Mouse (Mus musculus): Measurements from ENCODE around the gene Dppa3. TPM values are rescaled to one million over a fixed set of nuclear protein-coding genes. Genes with fewer than 3 reads are reported as not detected.

The Dppa3 gene
- polyA plus RNA-seq, 1 experiment from 2014 or later = not detected

- ATAC-seq (ENCODE audit: insufficient number of reproducible peaks, insufficient read depth, low FRiP score, low TSS enrichment) = no peak
- Histone ChIP-seq H3K4me2 (replicated peaks) (no peak overlapping the region), H3K27me3 (no peaks in the 10 kb centered on the region), H3K36me3 (no peaks in the 10 kb centered on the region), H3K27ac (no peak overlapping the region), H3K4me1 (no peaks in the 10 kb centered on the region), H3K9me3 (no peaks in the 10 kb centered on the region), H3K4me3 (no peak overlapping the region), H3K9ac (no peak overlapping the region)
- WGBS = 82% methylated on average over 6 of the region's 6 CpGs
These were observed 28.1 kb downstream of the Dppa3 start for GRCm38 (mm10) chr6:122654301-122654700.

- no peak overlapping the region for H3K4me3 ChIP-seq
- no peak overlapping the region for H3K27ac ChIP-seq
- H3K4me1 ChIP-seq = no peaks in the 10 kb centered on the region
- no peaks in the 10 kb centered on the region for H3K36me3 ChIP-seq
- no peak overlapping the region for H3K4me2 ChIP-seq (replicated peaks)
- ATAC-seq (ENCODE audit: insufficient number of reproducible peaks, insufficient read depth, low FRiP score, low TSS enrichment) = no peak
- WGBS = 79% methylated on average over 5 of the region's 5 CpGs
- no peak overlapping the region for H3K9ac ChIP-seq
- H3K9me3 ChIP-seq = no peaks in the 10 kb centered on the region
- H3K27me3 ChIP-seq = 0 out of 2 replicates have a peak, but pooled peaks cover 3% of the 10 kb centered on the region
These were observed 31.4 kb downstream of the Dppa3 start for GRCm38 (mm10) chr6:122657630-122658029.

DNA sequence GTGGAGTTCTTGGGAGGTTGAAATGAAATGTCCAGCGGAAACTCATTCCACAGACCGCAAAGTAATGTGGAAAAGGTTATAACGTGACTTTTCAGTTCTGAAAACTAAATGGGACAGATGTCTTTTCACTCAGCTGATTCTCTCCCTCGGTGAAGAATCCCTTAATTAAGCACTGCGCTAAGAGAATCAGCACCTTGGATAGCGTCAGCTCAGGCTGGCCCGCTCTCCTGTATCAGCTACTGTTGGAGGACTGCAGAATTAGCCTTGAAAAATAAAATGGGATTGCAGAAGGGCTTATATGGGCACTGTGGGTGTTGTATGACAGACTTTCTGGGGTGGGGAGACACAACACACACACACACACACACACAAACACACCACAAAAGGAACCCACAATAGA is 33.4 kb downstream of the Dppa3 start:
- Histone ChIP-seq H3K36me3 (no peaks in the 10 kb centered on the region), H3K4me1 (no peaks in the 10 kb centered on the region; the same call in 1 of the 2 replicates), H3K27ac (no peak overlapping the region), H3K9me3 (no peaks in the 10 kb centered on the region), H3K4me2 (replicated peaks) (no peak overlapping the region), H3K4me3 (no peak overlapping the region), H3K9ac (no peak overlapping the region), H3K27me3 (peaks cover 15% of the 10 kb centered on the region)
- WGBS = 14% methylated on average over 7 of the region's 7 CpGs
- no peak for ATAC-seq (ENCODE audit: insufficient number of reproducible peaks, insufficient read depth, low FRiP score, low TSS enrichment)

DNA sequence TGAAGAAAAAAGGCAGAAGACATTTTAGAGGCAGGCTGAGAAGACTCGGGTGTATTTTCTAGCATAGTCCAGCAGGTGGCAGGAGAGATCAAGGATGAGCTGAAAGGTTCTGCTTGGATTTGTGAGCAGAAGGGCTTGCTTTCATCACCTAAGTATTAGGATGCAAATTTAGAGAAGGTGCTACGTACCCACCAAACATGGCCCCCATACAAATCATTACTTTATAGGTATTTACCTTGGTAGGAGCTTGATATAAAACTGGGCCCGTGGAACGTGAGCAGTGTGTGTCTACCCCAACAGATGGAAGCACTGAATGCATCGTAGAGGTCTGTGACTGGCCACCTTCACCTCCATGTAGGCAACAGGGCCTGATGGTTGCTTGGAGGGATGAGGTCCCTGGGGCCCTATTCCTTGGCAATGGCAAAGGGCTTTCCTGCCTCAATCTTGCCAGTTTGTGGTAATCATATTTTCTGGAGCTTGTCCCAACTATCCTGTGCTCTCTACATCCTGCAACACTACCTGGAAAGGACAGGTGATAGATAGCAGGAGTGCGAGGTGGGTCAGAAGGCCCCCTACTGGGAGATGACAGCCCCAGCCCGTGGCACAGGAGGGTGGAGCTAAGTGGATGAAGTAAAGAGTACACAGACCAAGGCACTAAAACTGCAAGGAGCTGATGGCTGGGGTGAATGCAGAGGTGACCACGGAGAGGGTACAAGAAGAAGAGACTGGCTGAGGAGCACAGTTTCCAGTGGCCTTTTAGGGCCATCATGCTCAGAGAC is 34.6 kb downstream of the Dppa3 start:
- Histone ChIP-seq H3K36me3 (no peaks in the 10 kb centered on the region), H3K4me1 (no peaks in the 10 kb centered on the region; the same call in 1 of the 2 replicates), H3K4me2 (replicated peaks) (no peak overlapping the region), H3K9ac (no peak overlapping the region), H3K4me3 (no peak overlapping the region), H3K9me3 (no peaks in the 10 kb centered on the region), H3K27me3 (peaks cover 15% of the 10 kb centered on the region), H3K27ac (no peak overlapping the region)
- WGBS = 40% methylated on average over 8 of the region's 8 CpGs
- ATAC-seq (ENCODE audit: insufficient number of reproducible peaks, insufficient read depth, low FRiP score, low TSS enrichment) = no peak

GRCm38 (mm10) chr6:122662551-122663264 is 36.5 kb downstream of the Dppa3 start:
- ATAC-seq (ENCODE audit: insufficient number of reproducible peaks, insufficient read depth, low FRiP score, low TSS enrichment) = no peak
- Histone ChIP-seq H3K4me3 (no peak overlapping the region), H3K4me2 (replicated peaks) (no peak overlapping the region), H3K36me3 (no peaks in the 10 kb centered on the region), H3K4me1 (no peaks in the 10 kb centered on the region; the same call in 1 of the 2 replicates), H3K9me3 (no peaks in the 10 kb centered on the region), H3K9ac (no peak overlapping the region), H3K27me3 (peaks cover 15% of the 10 kb centered on the region), H3K27ac (no peak overlapping the region)
- WGBS = 38% methylated on average over 22 of the region's 22 CpGs

DNA sequence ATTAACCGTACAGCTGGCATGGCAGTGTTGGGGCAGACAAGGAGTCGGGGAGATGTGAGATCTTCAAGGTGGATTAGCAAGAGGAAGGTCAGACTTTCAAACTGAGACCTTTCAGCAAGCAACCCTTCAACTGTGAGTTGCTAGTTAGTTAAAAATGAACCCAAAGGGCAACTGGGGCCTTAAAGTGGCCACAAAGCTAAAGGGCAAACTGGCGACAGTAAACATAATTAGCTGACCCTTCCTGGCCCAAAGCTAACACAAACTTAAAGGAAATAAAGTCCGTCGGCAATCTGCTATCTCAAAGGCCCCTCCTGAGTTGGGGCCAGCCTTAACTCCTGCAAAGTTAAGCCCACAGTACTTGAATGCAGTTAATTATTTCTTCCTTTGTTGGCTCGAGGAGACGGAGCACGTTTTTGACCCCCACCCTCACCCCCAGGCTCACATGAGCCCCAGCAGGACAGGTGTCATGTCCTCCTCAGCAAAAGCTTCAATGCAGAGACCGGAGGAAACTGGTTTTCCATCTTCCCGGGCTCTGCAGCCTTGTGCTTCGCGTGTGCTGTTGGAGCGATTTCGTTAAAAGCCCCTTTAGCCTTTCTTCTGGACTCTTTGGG is 37.5 kb downstream of the Dppa3 start:
- H3K9ac ChIP-seq = no peak overlapping the region
- H3K27me3 ChIP-seq = peaks cover 15% of the 10 kb centered on the region

GRCm38 (mm10) chr6:122665866-122666265 is 39.7 kb downstream of the Dppa3 start:
- H3K27me3 ChIP-seq = peaks cover 15% of the 10 kb centered on the region
- 72% methylated on average over 7 of the region's 7 CpGs for WGBS
- ATAC-seq (ENCODE audit: insufficient number of reproducible peaks, insufficient read depth, low FRiP score, low TSS enrichment) = no peak
- no peaks in the 10 kb centered on the region; the same call in 1 of the 2 replicates for H3K4me1 ChIP-seq
- H3K27ac ChIP-seq = no peak overlapping the region
- no peak overlapping the region for H3K9ac ChIP-seq
- no peak overlapping the region for H3K4me2 ChIP-seq (replicated peaks)
- no peaks in the 10 kb centered on the region for H3K9me3 ChIP-seq
- no peaks in the 10 kb centered on the region for H3K36me3 ChIP-seq
- no peak overlapping the region for H3K4me3 ChIP-seq

More for the DNA sequence above, 37.5 kb downstream of the Dppa3 start:
- no peaks in the 10 kb centered on the region for H3K36me3 ChIP-seq
- H3K4me2 ChIP-seq (replicated peaks) = no peak overlapping the region
- no peak overlapping the region for H3K4me3 ChIP-seq
- H3K4me1 ChIP-seq = no peaks in the 10 kb centered on the region; the same call in 1 of the 2 replicates
- WGBS = 34% methylated on average over 14 of the region's 14 CpGs
- no peak for ATAC-seq (ENCODE audit: insufficient number of reproducible peaks, insufficient read depth, low FRiP score, low TSS enrichment)
- H3K27ac ChIP-seq = no peak overlapping the region
- no peaks in the 10 kb centered on the region for H3K9me3 ChIP-seq

- H3K4me3 ChIP-seq = no peak overlapping the region
- ATAC-seq (ENCODE audit: insufficient number of reproducible peaks, insufficient read depth, low FRiP score, low TSS enrichment) = no peak
- no peak overlapping the region for H3K4me2 ChIP-seq (replicated peaks)
- no peaks in the 10 kb centered on the region; the same call in 1 of the 2 replicates for H3K4me1 ChIP-seq
- H3K27me3 ChIP-seq = peaks cover 12% of the 10 kb centered on the region
- H3K36me3 ChIP-seq = no peaks in the 10 kb centered on the region
- no peaks in the 10 kb centered on the region for H3K9me3 ChIP-seq
- 76% methylated on average over 5 of the region's 5 CpGs for WGBS
- H3K27ac ChIP-seq = no peak overlapping the region
- H3K9ac ChIP-seq = no peak overlapping the region
These were observed 41.5 kb downstream of the Dppa3 start for GRCm38 (mm10) chr6:122667715-122668114.

DNA sequence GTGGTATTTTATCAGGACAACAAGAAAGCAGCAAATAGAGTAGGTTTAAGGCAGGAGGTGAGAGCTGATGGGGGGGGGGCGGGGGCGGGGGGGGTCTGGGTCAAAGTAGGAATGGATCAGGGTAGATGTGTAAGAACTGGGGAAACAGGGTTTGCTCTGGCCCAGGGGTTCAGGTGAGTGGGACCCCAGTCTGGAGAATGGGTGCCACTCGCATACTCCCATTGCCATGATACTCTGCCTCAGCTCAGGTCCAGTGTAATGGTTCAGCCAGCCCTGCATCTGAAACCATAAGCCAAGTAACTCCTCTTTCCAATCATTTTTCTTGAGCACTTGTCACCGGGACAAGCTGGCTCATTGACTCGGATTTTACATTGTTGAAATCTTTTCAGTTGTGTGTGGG is 42.6 kb downstream of the Dppa3 start:
- H3K4me2 ChIP-seq (replicated peaks) = no peak overlapping the region
- H3K9ac ChIP-seq = no peak overlapping the region
- ATAC-seq (ENCODE audit: insufficient number of reproducible peaks, insufficient read depth, low FRiP score, low TSS enrichment) = no peak
- 74% methylated on average over 5 of the region's 5 CpGs for WGBS
- peaks cover 1% of the 10 kb centered on the region; the same call in 1 of the 2 replicates for H3K27me3 ChIP-seq
- H3K9me3 ChIP-seq = no peaks in the 10 kb centered on the region
- no peaks in the 10 kb centered on the region for H3K36me3 ChIP-seq
- no peak overlapping the region for H3K27ac ChIP-seq
- H3K4me1 ChIP-seq = no peaks in the 10 kb centered on the region
- H3K4me3 ChIP-seq = no peak overlapping the region

DNA sequence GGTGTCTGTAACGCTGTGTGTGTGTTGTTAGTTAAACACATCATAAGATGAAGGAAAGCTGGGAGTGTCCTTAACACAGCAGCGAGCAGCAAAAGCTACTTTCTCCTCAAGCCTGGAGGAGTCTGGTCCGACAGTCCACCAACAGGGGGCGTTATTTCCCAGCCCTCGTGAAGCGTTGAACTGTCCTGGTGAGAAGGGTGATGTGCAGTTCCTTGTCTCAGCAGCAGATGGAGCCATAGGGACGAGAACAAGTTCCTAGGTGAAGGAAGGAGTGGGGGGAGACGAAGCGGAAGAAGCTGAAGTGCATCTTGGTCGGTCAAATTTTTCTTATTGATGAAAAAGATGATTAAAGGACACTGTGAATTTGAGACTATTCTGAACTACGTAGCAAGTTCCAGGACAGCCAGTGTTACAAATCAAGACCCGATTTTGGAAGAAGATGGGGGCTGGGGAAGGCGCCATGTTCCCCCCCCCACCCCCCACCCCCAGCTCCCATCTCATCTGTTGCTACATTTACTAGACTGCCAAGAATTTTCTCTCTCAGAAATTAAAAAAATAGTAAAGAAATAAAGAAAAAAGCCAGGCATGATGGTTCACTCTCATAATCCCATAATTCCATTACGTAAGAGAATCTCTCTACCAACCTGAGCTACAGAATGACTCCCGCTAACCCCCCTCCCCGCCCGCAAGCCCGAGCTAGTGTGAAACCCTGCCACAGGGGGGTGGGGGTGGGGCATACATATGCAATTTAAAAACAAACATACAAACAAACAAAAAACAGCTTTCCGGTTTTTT is 43.4 kb downstream of the Dppa3 start:
- Histone ChIP-seq H3K9me3 (no peaks in the 10 kb centered on the region), H3K27me3 (no peaks in the 10 kb centered on the region), H3K9ac (peak overlapping the region; percentile 19; the same call in 1 of the 2 replicates), H3K36me3 (no peaks in the 10 kb centered on the region), H3K4me1 (no peaks in the 10 kb centered on the region), H3K4me2 (replicated peaks) (peak overlapping the region; percentile 55), H3K27ac (no peak overlapping the region), H3K4me3 (peak overlapping the region; percentile 40)
- ATAC-seq (ENCODE audit: insufficient number of reproducible peaks, insufficient read depth, low FRiP score, low TSS enrichment) = peak; percentile 74; the same call in 1 of the 2 replicates
- WGBS = 6% methylated on average over 19 of the region's 19 CpGs

DNA sequence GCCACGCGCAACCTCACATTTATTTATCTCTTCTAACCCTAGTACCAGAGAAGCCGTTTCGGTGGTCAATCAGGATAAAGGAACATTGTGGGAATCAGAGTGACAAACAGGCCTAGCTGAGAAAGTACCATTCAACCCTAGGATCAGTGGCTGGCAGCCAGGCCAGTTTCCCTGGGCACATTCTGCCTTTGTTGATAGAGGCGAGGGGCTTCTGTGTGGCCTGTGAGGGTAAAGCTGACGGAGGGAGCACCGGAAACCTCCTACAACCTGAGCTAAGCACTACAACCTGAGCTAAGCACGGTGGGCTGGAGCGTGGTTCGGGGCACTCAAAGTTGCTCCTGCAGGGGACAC is 44.0 kb downstream of the Dppa3 start:
- peak overlapping the region; percentile 19; the same call in 1 of the 2 replicates for H3K9ac ChIP-seq
- no peak for ATAC-seq (ENCODE audit: insufficient number of reproducible peaks, insufficient read depth, low FRiP score, low TSS enrichment)

More for the DNA sequence above, 44.0 kb downstream of the Dppa3 start:
- H3K9me3 ChIP-seq = no peaks in the 10 kb centered on the region
- 26% methylated on average over 10 of the region's 10 CpGs for WGBS
- peak overlapping the region; percentile 40 for H3K4me3 ChIP-seq
- no peak overlapping the region for H3K27ac ChIP-seq
- peak overlapping the region; percentile 55 for H3K4me2 ChIP-seq (replicated peaks)
- no peaks in the 10 kb centered on the region for H3K36me3 ChIP-seq
- H3K27me3 ChIP-seq = no peaks in the 10 kb centered on the region
- no peaks in the 10 kb centered on the region for H3K4me1 ChIP-seq

All from embryonic facial prominence, embryonic 12.5 days (tissue).